Mouse (Mus musculus): ENCODE results near the gene Timm17a. TPM values are rescaled to one million over a fixed set of nuclear protein-coding genes. Genes with fewer than 3 reads are reported as not detected.
A peak's percentile ranks its signal among the peaks of the same experiment; 100 is the strongest.

The Timm17a gene
- polyA plus RNA-seq, 1 experiment from 2014 or later = 387 TPM

- no peaks in the 10 kb centered on the region for H3K36me3 ChIP-seq
- no peak overlapping the region for H3K4me2 ChIP-seq
- no peaks in the 10 kb centered on the region for H3K27me3 ChIP-seq
- WGBS = 83% methylated on average over 2 of the region's 2 CpGs
- H3K9me3 ChIP-seq (replicated peaks) = no peaks in the 10 kb centered on the region
- no peak overlapping the region for H3K4me3 ChIP-seq
- peaks cover 13% of the 10 kb centered on the region for H3K4me1 ChIP-seq (replicated peaks)
- H3K27ac ChIP-seq = no peak overlapping the region
- ATAC-seq (replicated peaks; ENCODE audit: insufficient number of reproducible peaks, insufficient read depth, low FRiP score, low read depth) = no peak
- H3K9ac ChIP-seq = no peak overlapping the region
Measured at GRCm38 (mm10) chr1:135325934-135326333, 12.4 kb upstream of the Timm17a start.

DNA sequence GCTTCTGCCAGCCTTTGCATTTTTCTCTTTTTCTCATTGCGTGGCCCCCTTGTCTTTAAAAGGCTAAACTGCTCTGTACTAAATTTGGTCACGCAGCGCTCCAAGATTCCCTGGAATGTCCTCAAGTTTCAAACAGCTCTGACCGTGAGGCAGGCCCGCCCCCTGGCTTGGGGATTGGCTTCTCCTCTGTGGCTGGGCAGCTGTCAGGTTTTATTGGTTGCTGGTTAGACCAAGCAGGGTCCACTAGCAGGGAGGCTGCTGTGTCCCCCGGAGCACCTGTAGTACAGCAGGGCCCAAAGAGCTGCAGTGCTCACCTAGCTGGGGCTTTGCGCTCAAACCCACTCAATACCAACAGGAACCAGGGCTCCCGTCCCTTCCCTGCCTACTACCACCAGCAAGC is 11.0 kb upstream of the Timm17a start, which contains the start of gene Lmod1:
TSS of gene Lmod1 (plus strand) at position 237 of the 400 bp plus-strand sequence.
- Histone ChIP-seq H3K27me3 (peaks cover 4% of the 10 kb centered on the region; the same call in 1 of the 2 replicates), H3K4me2 (peak within 1 kb of the TSS; percentile 56), H3K36me3 (no peaks in the 10 kb centered on the region), H3K4me1 (replicated peaks) (peaks cover 12% of the 10 kb centered on the region), H3K9me3 (replicated peaks) (no peaks in the 10 kb centered on the region), H3K9ac (peak within 1 kb of the TSS; percentile 39; the same call in 1 of the 2 replicates), H3K4me3 (peak within 1 kb of the TSS; percentile 30), H3K27ac (peak within 1 kb of the TSS; percentile 62; the same call in 1 of the 2 replicates)
- peak; percentile 53 for ATAC-seq (replicated peaks; ENCODE audit: insufficient number of reproducible peaks, insufficient read depth, low FRiP score, low read depth)
- 12% methylated on average over 8 of the region's 8 CpGs for WGBS

DNA sequence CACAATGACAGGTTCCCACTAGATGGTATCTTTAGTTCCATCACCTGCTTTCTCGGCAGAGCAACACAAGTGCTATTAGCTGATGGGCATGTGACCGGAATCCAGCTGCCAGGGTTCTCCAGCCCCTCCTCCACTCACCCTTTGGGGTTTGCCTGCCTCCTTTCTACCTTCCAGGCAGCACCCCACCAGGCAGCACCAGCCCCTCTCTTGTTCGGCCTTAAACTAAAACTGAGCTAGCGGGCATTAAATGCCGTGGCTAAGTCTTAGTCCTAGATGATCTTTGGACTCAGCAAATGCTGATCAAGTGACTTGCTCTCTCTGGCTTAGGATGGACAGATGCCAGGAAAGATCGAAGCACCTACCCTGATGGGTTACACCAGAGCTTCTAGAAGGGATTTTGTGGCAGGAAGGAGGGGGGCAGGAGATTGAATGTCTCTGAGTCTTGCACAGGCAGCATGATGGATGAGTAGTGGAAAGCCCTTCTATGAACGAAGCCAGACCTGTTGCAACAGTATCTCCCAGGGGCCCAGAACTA is 9.9 kb upstream of the Timm17a start:
- H3K27ac ChIP-seq = no peak overlapping the region
- peaks cover 4% of the 10 kb centered on the region; the same call in 1 of the 2 replicates for H3K27me3 ChIP-seq
- H3K9me3 ChIP-seq (replicated peaks) = no peaks in the 10 kb centered on the region
- no peak overlapping the region for H3K4me3 ChIP-seq
- no peak for ATAC-seq (replicated peaks; ENCODE audit: insufficient number of reproducible peaks, insufficient read depth, low FRiP score, low read depth)
- no peaks in the 10 kb centered on the region for H3K36me3 ChIP-seq
- H3K4me2 ChIP-seq = no peak overlapping the region
- 80% methylated on average over 7 of the region's 7 CpGs for WGBS
- peaks cover 9% of the 10 kb centered on the region for H3K4me1 ChIP-seq (replicated peaks)
- H3K9ac ChIP-seq = no peak overlapping the region

DNA sequence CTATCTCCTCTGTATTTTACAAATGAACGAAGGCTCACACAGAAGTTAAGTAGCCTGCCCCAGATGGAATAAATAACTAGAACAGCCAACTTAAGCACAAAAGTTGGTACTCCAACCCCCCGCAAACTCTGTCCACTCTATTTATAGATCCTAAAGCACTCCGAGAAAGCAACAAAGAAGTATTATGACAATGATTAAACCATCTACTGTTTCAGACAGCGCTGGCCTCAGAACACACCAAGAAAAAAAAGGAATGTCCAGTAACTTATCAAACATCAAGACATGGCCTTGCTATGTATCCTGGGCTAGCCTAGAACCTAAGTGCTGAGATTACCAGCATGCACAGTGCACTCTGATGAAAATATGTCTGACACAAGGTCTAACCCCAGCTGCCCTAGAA is 1.4 kb downstream of the Timm17a start:
- Histone ChIP-seq H3K36me3 (peaks cover 26% of the 10 kb centered on the region), H3K9ac (peak overlapping the region; percentile 90; the same call in 1 of the 2 replicates), H3K27ac (no peak overlapping the region), H3K4me2 (peak overlapping the region; percentile 76), H3K9me3 (replicated peaks) (no peaks in the 10 kb centered on the region), H3K4me1 (replicated peaks) (peaks cover 21% of the 10 kb centered on the region), H3K27me3 (no peaks in the 10 kb centered on the region), H3K4me3 (peak overlapping the region; percentile 74)
- ATAC-seq (replicated peaks; ENCODE audit: insufficient number of reproducible peaks, insufficient read depth, low FRiP score, low read depth) = no peak
- 54% methylated on average over 4 of the region's 4 CpGs for WGBS

DNA sequence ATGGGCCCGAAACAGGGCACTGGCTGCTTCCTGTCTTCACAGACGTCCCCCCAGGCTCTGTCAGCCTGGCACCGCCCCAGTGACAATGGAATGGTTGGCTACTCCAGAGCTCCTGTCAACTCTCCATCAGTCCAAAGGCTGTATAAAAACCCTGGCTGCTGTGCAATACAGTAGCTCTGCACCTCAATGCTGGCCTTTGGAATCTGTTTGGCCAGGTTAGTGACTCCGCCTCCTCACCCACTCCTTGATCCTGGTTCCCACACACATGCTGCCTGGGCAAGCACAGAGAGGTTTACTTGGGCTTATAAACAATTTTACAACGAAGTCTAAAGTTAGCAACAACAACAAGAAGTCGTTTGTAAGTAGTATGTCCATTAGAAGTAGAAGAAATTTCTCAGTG is 2.2 kb downstream of the Timm17a start:
- ATAC-seq (replicated peaks; ENCODE audit: insufficient number of reproducible peaks, insufficient read depth, low FRiP score, low read depth) = no peak
- H3K4me3 ChIP-seq = no peak overlapping the region
- H3K4me2 ChIP-seq = peak overlapping the region; percentile 76
- no peaks in the 10 kb centered on the region for H3K9me3 ChIP-seq (replicated peaks)
- H3K36me3 ChIP-seq = peaks cover 33% of the 10 kb centered on the region
- WGBS = 67% methylated on average over 6 of the region's 6 CpGs
- H3K9ac ChIP-seq = no peak overlapping the region
- no peak overlapping the region for H3K27ac ChIP-seq
- H3K27me3 ChIP-seq = no peaks in the 10 kb centered on the region
- peaks cover 21% of the 10 kb centered on the region for H3K4me1 ChIP-seq (replicated peaks)

GRCm38 (mm10) chr1:135290908-135291307 is 22.7 kb downstream of the Timm17a start:
- no peaks in the 10 kb centered on the region for H3K4me1 ChIP-seq (replicated peaks)
- WGBS = 81% methylated on average over 5 of the region's 5 CpGs

GRCm38 (mm10) chr1:135286311-135286710 is 27.3 kb downstream of the Timm17a start:
- Histone ChIP-seq H3K27ac (no peak overlapping the region), H3K27me3 (no peaks in the 10 kb centered on the region), H3K4me3 (no peak overlapping the region), H3K9ac (no peak overlapping the region), H3K4me1 (replicated peaks) (peaks cover 23% of the 10 kb centered on the region), H3K4me2 (no peak overlapping the region), H3K36me3 (no peaks in the 10 kb centered on the region), H3K9me3 (replicated peaks) (no peaks in the 10 kb centered on the region)
- 42% methylated on average over 2 of the region's 2 CpGs for WGBS
- ATAC-seq (replicated peaks; ENCODE audit: insufficient number of reproducible peaks, insufficient read depth, low FRiP score, low read depth) = no peak

More at GRCm38 (mm10) chr1:135290908-135291307, 22.7 kb downstream of the Timm17a start:
- Histone ChIP-seq H3K9ac (no peak overlapping the region), H3K36me3 (peaks cover 12% of the 10 kb centered on the region; the same call in 1 of the 2 replicates), H3K4me3 (no peak overlapping the region), H3K27ac (no peak overlapping the region), H3K4me2 (no peak overlapping the region), H3K9me3 (replicated peaks) (no peaks in the 10 kb centered on the region), H3K27me3 (no peaks in the 10 kb centered on the region)
- ATAC-seq (replicated peaks; ENCODE audit: insufficient number of reproducible peaks, insufficient read depth, low FRiP score, low read depth) = no peak

GRCm38 (mm10) chr1:135283826-135284291 is 29.7 kb downstream of the Timm17a start, which contains the start of gene Rnpep:
Gene Rnpep, minus strand, starts transcription at chr1:135284084.
- Histone ChIP-seq H3K4me1 (replicated peaks) (peaks cover 31% of the 10 kb centered on the region), H3K4me2 (peak within 1 kb of the TSS; percentile 87), H3K36me3 (no peaks in the 10 kb centered on the region), H3K9me3 (replicated peaks) (no peaks in the 10 kb centered on the region), H3K9ac (peak within 1 kb of the TSS; percentile 97), H3K4me3 (peak within 1 kb of the TSS; percentile 83), H3K27me3 (no peaks in the 10 kb centered on the region), H3K27ac (peak within 1 kb of the TSS; percentile 93)
- peak; percentile 88 for ATAC-seq (replicated peaks; ENCODE audit: insufficient number of reproducible peaks, insufficient read depth, low FRiP score, low read depth)
- under 1% methylated on average over 38 of the region's 39 CpGs for WGBS

DNA sequence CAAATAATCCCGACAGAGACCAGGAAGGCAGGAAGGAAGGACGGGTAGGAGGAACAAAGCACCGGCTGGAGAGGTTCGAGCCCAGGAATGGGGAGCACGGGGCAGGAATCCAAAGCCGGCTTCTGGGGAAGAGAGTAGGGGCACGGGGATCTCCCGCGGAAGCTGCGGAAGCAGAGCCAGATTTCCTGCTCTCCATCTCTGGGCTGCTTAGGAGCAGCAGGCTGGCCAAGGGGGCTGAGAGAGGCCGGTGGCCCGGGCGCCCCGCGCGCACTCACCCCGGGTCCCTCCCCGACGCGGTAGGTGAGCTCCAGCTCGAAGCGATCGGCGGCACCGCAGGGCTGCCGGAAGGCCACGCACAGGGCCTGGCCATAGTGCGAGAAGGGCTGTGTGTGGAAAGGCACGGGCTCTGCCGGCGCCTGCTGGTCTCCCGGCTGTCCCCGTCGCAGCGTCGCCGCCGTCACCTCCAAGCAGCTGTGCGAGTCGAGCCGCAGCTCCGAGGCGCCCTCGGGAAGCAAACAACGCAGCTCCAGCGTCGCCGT is 30.2 kb downstream of the Timm17a start:
- under 1% methylated on average over 48 of the region's 48 CpGs for WGBS
- peak overlapping the region; percentile 97 for H3K9ac ChIP-seq
- H3K9me3 ChIP-seq (replicated peaks) = no peaks in the 10 kb centered on the region
- peak overlapping the region; percentile 93 for H3K27ac ChIP-seq
- H3K27me3 ChIP-seq = no peaks in the 10 kb centered on the region
- peaks cover 4% of the 10 kb centered on the region; the same call in 1 of the 2 replicates for H3K36me3 ChIP-seq
- H3K4me3 ChIP-seq = peak overlapping the region; percentile 83
- peaks cover 31% of the 10 kb centered on the region for H3K4me1 ChIP-seq (replicated peaks)
- peak overlapping the region; percentile 87 for H3K4me2 ChIP-seq
- ATAC-seq (replicated peaks; ENCODE audit: insufficient number of reproducible peaks, insufficient read depth, low FRiP score, low read depth) = peak; percentile 70

GRCm38 (mm10) chr1:135282536-135283286 is 30.9 kb downstream of the Timm17a start:
- peak overlapping the region; percentile 97 for H3K9ac ChIP-seq
- peak overlapping the region; percentile 93 for H3K27ac ChIP-seq
- H3K27me3 ChIP-seq = no peaks in the 10 kb centered on the region
- WGBS = 29% methylated on average over 13 of the region's 13 CpGs
- peaks cover 9% of the 10 kb centered on the region; the same call in 1 of the 2 replicates for H3K36me3 ChIP-seq
- H3K4me1 ChIP-seq (replicated peaks) = peaks cover 31% of the 10 kb centered on the region
- peak overlapping the region; percentile 83 for H3K4me3 ChIP-seq
- ATAC-seq (replicated peaks; ENCODE audit: insufficient number of reproducible peaks, insufficient read depth, low FRiP score, low read depth) = no peak
- H3K9me3 ChIP-seq (replicated peaks) = no peaks in the 10 kb centered on the region
- peak overlapping the region; percentile 87 for H3K4me2 ChIP-seq

- Histone ChIP-seq H3K36me3 (peaks cover 14% of the 10 kb centered on the region), H3K27ac (no peak overlapping the region), H3K9me3 (replicated peaks) (no peaks in the 10 kb centered on the region), H3K27me3 (no peaks in the 10 kb centered on the region), H3K4me2 (peak overlapping the region; percentile 87; the same call in 1 of the 2 replicates), H3K4me1 (replicated peaks) (peaks cover 31% of the 10 kb centered on the region), H3K4me3 (no peak overlapping the region), H3K9ac (no peak overlapping the region)
- 94% methylated on average over 17 of the region's 17 CpGs for WGBS
- no peak for ATAC-seq (replicated peaks; ENCODE audit: insufficient number of reproducible peaks, insufficient read depth, low FRiP score, low read depth)
Measured at GRCm38 (mm10) chr1:135281841-135282240, 31.7 kb downstream of the Timm17a start.
